Mouse (Mus musculus) G1E (cell line): Measurements from ENCODE around the gene Ski.

Source experiments
- CTCF ChIP-seq: IDR thresholded peaks from 2 replicates; pipeline ENCODE4 v1.5.1; 2012; ENCODE audit warnings: low read depth, low read length, inconsistent platforms, mixed read lengths
- GATA1 ChIP-seq: IDR thresholded peaks from 2 replicates; pipeline ENCODE4 v1.6.1; 2012; ENCODE audit warnings: borderline replicate concordance, low read length, inconsistent platforms, mixed read lengths
- POLR2AphosphoS5 ChIP-seq: IDR thresholded peaks from 2 replicates; pipeline ENCODE4 v1.6.1; 2012; ENCODE audit warnings: low read depth, low read length, inconsistent platforms; ENCODE audit not compliant: insufficient replicate concordance

DNA sequence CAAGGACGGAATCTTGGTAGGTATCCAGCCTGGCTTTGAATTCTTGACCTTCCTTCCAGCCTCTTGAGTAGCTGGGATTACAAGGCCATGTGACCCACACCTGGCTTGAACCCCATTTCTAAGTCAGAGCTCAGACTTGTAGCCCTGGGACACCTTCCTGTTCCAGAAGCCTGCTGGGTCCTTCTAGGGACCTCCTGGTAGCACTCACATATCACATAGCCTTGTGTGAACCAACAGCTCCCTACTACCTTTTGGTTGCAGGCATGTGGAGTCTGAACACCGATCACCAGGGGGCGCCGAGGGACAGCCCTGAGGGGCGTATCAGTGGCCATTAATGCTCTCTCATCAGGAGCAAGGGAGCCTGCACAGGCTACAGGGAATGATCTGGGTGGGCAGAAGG is 46.0 kb upstream of the Ski start:
- TF ChIP-seq POLR2AphosphoS5 (no peak), CTCF (no peak), GATA1 (no peak)
